Comparison of ENCODE assay signal across 9 mouse cellular contexts in genomic region chr16:93683508-93684236, GRCm38 (mm10). TPM values are rescaled to one million over a fixed set of nuclear protein-coding genes. Genes with fewer than 3 reads are reported as not detected.
DNase-seq lines count a peak whose midpoint lies in the region; ATAC-seq and TF ChIP-seq lines count a peak whose summit lies in the region.
"Had no signal": no experiment of that assay in that cellular context is flagged by ENCODE, and none has a peak within 500 bp of the region (broad histone marks: within the 10 kb centered on the region; RNA-seq: fewer than 3 reads in every experiment).

No protein-coding gene starts in this region.

- peak overlapping the region; percentile 35; the same call in 1 of the 2 replicates for H3K27ac ChIP-seq in embryonic facial prominence, embryonic 10.5 days (replicated peaks)
- peak overlapping the region; percentile 58 for H3K27ac ChIP-seq in heart, adult 2 months
- H3K27ac ChIP-seq in intestine, postnatal 0 days (ENCODE audit: low read depth, low read length), result no peak overlapping the region
- no peak overlapping the region for H3K27ac ChIP-seq in small intestine, adult 2 months (ENCODE audit: insufficient read depth, low read depth, low read length)

- ATAC-seq in cerebellum, adult (ENCODE audit: insufficient number of reproducible peaks, low FRiP score, low TSS enrichment), result no peak
- peak; percentile 23; the same call in 1 of the 2 replicates for ATAC-seq in intestine, postnatal 0 days

- TF ChIP-seq EP300 in heart, adult 2 months (IDR thresholded peaks at IDR 0.05; ENCODE audit: insufficient read depth, low read depth, low read length), result no peak

- WGBS in embryonic facial prominence, embryonic 10.5 days, result under 1% methylated on average over 53 of the region's 53 CpGs
- WGBS in heart, adult 2 months, result under 1% methylated on average over 53 of the region's 53 CpGs
- whole genome bisulfite sequencing in intestine, postnatal 0 days, result 3% methylated on average over 53 of the region's 53 CpGs
- WGBS in small intestine, adult 2 months, result 12% methylated on average over 53 of the region's 53 CpGs

- intact Hi-C loops in heart, adult 2 months (cut with DNase I), result loop anchor here (1.0 to 10.0 kb wide), 3 partner anchors 28 to 231 kb away; partner anchors contain the start of gene Dop1b

- no peak for TF ChIP-seq POLR2A in heart, adult 2 months (IDR thresholded peaks at IDR 0.05; ENCODE audit: insufficient read depth, low read depth, low read length)
- no peak for TF ChIP-seq POLR2A in small intestine, adult 2 months (IDR thresholded peaks at IDR 0.05; ENCODE audit: low read depth, low read length)

- H3K9me3 ChIP-seq in E14TG2a.4 (ENCODE audit: low read length), result no peaks in the 10 kb centered on the region
- H3K9me3 ChIP-seq in embryonic facial prominence, embryonic 10.5 days, result no peaks in the 10 kb centered on the region
- H3K9me3 ChIP-seq in intestine, postnatal 0 days (ENCODE audit: control insufficient read depth), result no peaks in the 10 kb centered on the region

- H3K27me3 ChIP-seq in E14TG2a.4 (ENCODE audit: insufficient read depth, low read length), result peaks cover 23% of the 10 kb centered on the region
- peaks cover 68% of the 10 kb centered on the region for H3K27me3 ChIP-seq in embryonic facial prominence, embryonic 10.5 days (replicated peaks; ENCODE audit: low read depth, poor library complexity, severe bottlenecking)
- peaks cover 3% of the 10 kb centered on the region; the same call in 1 of the 2 replicates for H3K27me3 ChIP-seq in heart, adult 2 months (ENCODE audit: control insufficient read depth, insufficient read depth, low read length)
- H3K27me3 ChIP-seq in intestine, postnatal 0 days (replicated peaks; ENCODE audit: control insufficient read depth, insufficient read depth, low read length), result peaks cover 15% of the 10 kb centered on the region
- H3K27me3 ChIP-seq in small intestine, adult 2 months (ENCODE audit: control insufficient read depth, insufficient read depth, low read length), result peaks cover 7% of the 10 kb centered on the region

- peaks cover 22% of the 10 kb centered on the region for H3K36me3 ChIP-seq in E14TG2a.4 (ENCODE audit: insufficient read depth, low read length)
- H3K36me3 ChIP-seq in embryonic facial prominence, embryonic 10.5 days (replicated peaks), result no peaks in the 10 kb centered on the region
- H3K36me3 ChIP-seq in heart, adult 2 months (ENCODE audit: control insufficient read depth, insufficient read depth, low read length), result no peaks in the 10 kb centered on the region
- H3K36me3 ChIP-seq in intestine, postnatal 0 days (ENCODE audit: control insufficient read depth, insufficient read depth), result no peaks in the 10 kb centered on the region
- no peaks in the 10 kb centered on the region for H3K36me3 ChIP-seq in small intestine, adult 2 months (ENCODE audit: control insufficient read depth, insufficient read depth, low read length)

- TF ChIP-seq CTCF in E14TG2a.4 (conservative IDR thresholded peaks at IDR 0.05; ENCODE audit: low read length), result no peak
- no peak for TF ChIP-seq CTCF in heart, adult 2 months (IDR thresholded peaks at IDR 0.05)
- peak; percentile 20; the same call in 1 of the 2 replicates for TF ChIP-seq CTCF in intestine, postnatal 0 days (IDR thresholded peaks at IDR 0.05; ENCODE audit: low read depth)
- no peak for TF ChIP-seq CTCF in small intestine, adult 2 months (IDR thresholded peaks at IDR 0.05; ENCODE audit: extremely low read depth, insufficient read length, insufficient replicate concordance, low read depth, low read length)

- peak overlapping the region; percentile 97 for H3K4me2 ChIP-seq in intestine, postnatal 0 days (replicated peaks; ENCODE audit: low read depth)

- peak overlapping the region; percentile 87 for H3K4me3 ChIP-seq in E14TG2a.4 (replicated peaks; ENCODE audit: low read length)
- H3K4me3 ChIP-seq in embryonic facial prominence, embryonic 10.5 days, result peak overlapping the region; percentile 61
- H3K4me3 ChIP-seq in heart, adult 2 months, result peak overlapping the region; percentile 68
- H3K4me3 ChIP-seq in intestine, postnatal 0 days (ENCODE audit: low read depth, low read length), result peak overlapping the region; percentile 51
- H3K4me3 ChIP-seq in small intestine, adult 2 months (ENCODE audit: low read depth, low read length), result peak overlapping the region; percentile 80

- peaks cover 74% of the 10 kb centered on the region for H3K4me1 ChIP-seq in E14TG2a.4 (replicated peaks; ENCODE audit: low read depth, low read length)
- H3K4me1 ChIP-seq in embryonic facial prominence, embryonic 10.5 days, result peaks cover 24% of the 10 kb centered on the region
- peaks cover 4% of the 10 kb centered on the region for H3K4me1 ChIP-seq in heart, adult 2 months (ENCODE audit: control insufficient read depth, insufficient read depth, low read length)
- H3K4me1 ChIP-seq in intestine, postnatal 0 days (replicated peaks; ENCODE audit: control insufficient read depth, insufficient read depth, low read length), result 0 out of 2 replicates have a peak, but pooled peaks cover 3% of the 10 kb centered on the region
- peaks cover 12% of the 10 kb centered on the region for H3K4me1 ChIP-seq in small intestine, adult 2 months (ENCODE audit: control insufficient read depth, insufficient read depth, insufficient read length, low read length)

- H3K79me2 ChIP-seq in heart, adult 2 months (replicated peaks; ENCODE audit: control insufficient read depth, insufficient read depth, low read length), result no peaks in the 10 kb centered on the region

- peak overlapping the region; percentile 69 for H3K9ac ChIP-seq in heart, adult 2 months (ENCODE audit: low read depth, low read length)
- H3K9ac ChIP-seq in intestine, postnatal 0 days (ENCODE audit: low read depth, low read length), result peak overlapping the region; percentile 60

- peak; percentile 35 to 47 for DNase-seq in cerebellum, postnatal 10 days
- peak; percentile 51 for DNase-seq in embryonic facial prominence, embryonic 10.5 days (ENCODE audit: low spot score)
- peak; percentile 44 to 63 for DNase-seq in heart, adult 2 months
- DNase-seq in lung, postnatal 25 days (ENCODE audit: low spot score), result peak; percentile 10

RNA-seq across cellular contexts. Expression of gene Cbr3, which starts 0.7 kb away (rescaled TPM):
- polyA plus RNA-seq in embryonic facial prominence, embryonic 10.5 days (2016; fragmentation: Nextera tagmentation; extraction: Ambion mirVana), result 0.62 and 0.64 TPM in 2 replicates
- total RNA-seq in heart, adult 2 months (2021), result 1 to 10 TPM; 1.9 to 2.3 TPM
- polyA plus RNA-seq in heart, adult 2 months (2012; rRNA removed), result 2.8 and 4.1 TPM in 2 replicates
- polyA plus RNA-seq in intestine, postnatal 0 days (2015; fragmentation: Nextera tagmentation; extraction: Ambion mirVana), result 5.9 and 7.6 TPM in 2 replicates
- 4.0 and 39.0 TPM in 2 replicates for polyA plus RNA-seq in small intestine, adult 2 months (2012; rRNA removed)

RNA-seq across cellular contexts. Expression of gene Dop1b, which starts 28.0 kb away (rescaled TPM):
- polyA plus RNA-seq in embryonic facial prominence, embryonic 10.5 days (2016; fragmentation: Nextera tagmentation; extraction: Ambion mirVana), result 8.4 and 9.1 TPM in 2 replicates
- 10 to 100 TPM; 15.7 to 17.6 TPM for total RNA-seq in heart, adult 2 months (2021)
- polyA plus RNA-seq in heart, adult 2 months (2012; rRNA removed), result 14.5 and 15.5 TPM in 2 replicates
- 17.2 and 21.2 TPM in 2 replicates for polyA plus RNA-seq in intestine, postnatal 0 days (2015; fragmentation: Nextera tagmentation; extraction: Ambion mirVana)
- 42.9 and 94.1 TPM in 2 replicates for polyA plus RNA-seq in small intestine, adult 2 months (2012; rRNA removed)

RNA-seq across cellular contexts. Expression of gene Gm5678, which starts 55.8 kb away (rescaled TPM):
- polyA plus RNA-seq in embryonic facial prominence, embryonic 10.5 days (2016; fragmentation: Nextera tagmentation; extraction: Ambion mirVana), result not detected in 2 replicates
- total RNA-seq in heart, adult 2 months (2021), result 1 to 10 TPM; 1.6 to 2.5 TPM
- not detected in 2 replicates for polyA plus RNA-seq in heart, adult 2 months (2012; rRNA removed)
- 0.16 TPM in 1 of 2 replicates, not detected in the other for polyA plus RNA-seq in intestine, postnatal 0 days (2015; fragmentation: Nextera tagmentation; extraction: Ambion mirVana)
- not detected in 2 replicates for polyA plus RNA-seq in small intestine, adult 2 months (2012; rRNA removed)
- polyA plus RNA-seq: gonadal fat pad, adult 2 months had no signal

Comparison
In these comparisons a context has a peak if more than half of its experiments do, and no peak if none do; other contexts are left out.
1. H3K27ac ChIP-seq: peak in embryonic facial prominence, embryonic 10.5 days (single experiment) and heart, adult 2 months (single experiment); none in intestine, postnatal 0 days (single experiment) and small intestine, adult 2 months (single experiment).
2. Peak in every context shown above with its lines, with median percentiles within 50 percentile points of each other: DNase-seq and H3K4me3 ChIP-seq.